Mouse (Mus musculus): ENCODE data around the gene Zfand6.

The Zfand6 gene

DNA sequence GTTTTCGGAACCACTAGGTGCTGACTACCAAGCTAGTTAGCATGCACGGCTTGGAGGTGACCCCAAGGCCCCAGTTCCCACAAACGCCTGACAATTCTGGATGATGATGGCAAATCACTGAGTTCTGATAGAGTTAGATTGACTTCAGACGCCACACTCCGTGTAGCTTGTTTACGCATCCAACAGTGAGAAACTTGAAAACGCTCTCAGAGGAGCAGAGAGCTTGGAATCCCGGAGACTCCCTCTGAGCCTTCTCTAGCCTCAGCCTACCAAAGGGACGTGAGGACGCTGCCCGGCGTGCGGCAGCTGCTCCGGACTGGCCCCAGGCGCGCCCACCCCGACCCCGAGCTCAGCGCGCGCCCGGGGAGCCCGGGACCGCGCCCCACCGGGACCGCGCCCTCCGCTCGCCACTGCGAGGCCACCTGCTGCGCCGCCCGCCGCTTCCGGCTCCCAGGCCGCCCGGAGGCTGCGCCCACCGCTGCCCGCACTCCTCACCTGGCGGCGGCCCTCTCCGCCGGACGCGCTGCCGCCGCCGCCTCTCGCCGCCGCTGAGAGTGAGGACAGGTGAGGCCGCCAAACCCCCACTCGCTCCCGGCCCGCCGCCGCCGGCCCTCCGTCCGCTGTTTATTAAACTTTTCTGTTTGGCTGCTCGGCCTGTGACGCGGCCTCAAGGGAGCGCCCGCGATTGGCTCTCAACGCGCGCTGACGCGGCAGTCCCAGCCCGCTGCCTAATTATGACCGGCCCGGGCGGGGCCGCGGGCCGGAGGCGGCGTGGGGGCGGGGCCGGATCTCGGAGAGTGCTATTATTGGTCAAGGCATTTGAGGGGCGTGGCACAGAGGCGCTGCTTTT is at the start of gene Zfand6:
Gene Zfand6 (minus strand): TSS at position 709 of the 850 bp plus-strand sequence.
- peak; percentile 88 to 90 for DNase-seq

DNA sequence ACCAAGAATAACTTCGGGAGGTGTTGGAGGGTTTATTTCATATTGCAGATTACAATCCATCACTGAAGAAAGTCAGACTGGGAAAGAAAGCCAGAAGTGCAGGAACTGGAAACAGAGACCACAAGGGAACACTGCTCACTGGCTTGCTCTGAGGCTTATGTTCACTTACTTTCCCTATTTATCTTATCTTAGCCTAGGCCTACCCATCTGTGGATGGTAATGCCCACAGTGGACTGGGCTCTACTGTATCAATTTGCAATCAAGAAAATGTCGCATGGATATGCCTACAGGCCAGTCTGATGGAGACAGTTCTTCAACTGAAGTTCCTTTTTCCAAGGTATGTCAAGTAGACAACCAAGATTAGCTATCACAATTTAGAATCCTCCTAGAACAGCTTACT is 47.0 kb upstream of the Zfand6 start:
- no peak for DNase-seq

DNA sequence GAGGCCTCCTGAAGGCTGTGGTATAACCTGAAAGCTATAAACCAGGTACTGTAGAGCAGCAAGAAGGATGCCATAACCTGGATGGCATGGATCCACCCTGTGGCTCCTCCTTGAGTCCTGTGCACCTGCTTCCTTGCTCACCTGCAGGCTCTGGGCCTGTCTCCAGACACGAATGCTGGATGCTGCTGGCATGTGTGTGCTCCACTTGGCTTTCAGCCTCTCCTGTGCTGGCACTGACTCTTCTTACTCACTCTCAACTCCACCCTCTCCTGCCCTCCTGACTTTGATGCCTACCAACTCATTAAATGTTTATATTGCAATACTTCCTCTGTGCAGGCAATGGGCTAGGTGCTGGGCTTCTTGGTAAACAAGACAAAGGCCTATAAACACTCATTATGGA is 43.3 kb upstream of the Zfand6 start:
- no peak for DNase-seq

DNA sequence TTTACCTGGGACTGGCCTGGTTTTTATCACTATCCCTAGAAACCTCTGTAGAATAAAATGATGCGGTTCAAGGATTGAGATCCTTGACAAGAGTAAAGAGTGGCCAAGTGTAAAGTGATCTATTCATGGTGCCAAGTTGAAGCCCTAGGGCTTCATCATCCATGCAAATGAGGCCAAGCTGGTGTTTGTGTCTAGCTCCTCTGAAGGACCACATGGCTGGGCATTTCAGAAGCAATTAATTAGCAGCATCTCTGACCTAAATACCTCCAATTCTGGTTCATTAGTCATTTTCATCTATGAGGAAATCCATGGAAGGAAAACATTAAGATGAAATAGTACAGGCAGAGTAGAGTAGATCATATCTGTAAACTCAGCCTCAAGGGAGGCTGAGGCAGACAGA is 42.3 kb upstream of the Zfand6 start:
- DNase-seq, result no peak

DNA sequence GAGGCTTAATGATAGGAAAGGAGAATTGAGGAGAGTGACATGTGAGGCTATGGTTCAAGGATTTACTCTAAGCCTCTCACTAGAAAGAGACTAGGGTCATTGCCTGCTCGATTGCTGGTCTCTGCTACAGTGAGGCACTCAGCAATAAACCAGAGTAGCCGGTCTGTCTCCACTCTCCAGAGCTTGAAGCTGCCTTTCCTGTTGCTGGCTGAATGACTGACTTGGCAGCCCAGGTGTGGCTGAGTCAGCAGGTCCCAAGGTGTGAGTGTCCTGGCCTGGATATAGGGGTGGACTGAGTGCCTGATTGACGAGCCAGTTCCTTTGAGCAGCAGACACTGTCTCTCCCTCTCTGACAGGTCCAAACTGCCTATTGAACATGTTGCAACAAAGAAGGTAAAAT is 41.3 kb upstream of the Zfand6 start:
- no peak for DNase-seq

DNA sequence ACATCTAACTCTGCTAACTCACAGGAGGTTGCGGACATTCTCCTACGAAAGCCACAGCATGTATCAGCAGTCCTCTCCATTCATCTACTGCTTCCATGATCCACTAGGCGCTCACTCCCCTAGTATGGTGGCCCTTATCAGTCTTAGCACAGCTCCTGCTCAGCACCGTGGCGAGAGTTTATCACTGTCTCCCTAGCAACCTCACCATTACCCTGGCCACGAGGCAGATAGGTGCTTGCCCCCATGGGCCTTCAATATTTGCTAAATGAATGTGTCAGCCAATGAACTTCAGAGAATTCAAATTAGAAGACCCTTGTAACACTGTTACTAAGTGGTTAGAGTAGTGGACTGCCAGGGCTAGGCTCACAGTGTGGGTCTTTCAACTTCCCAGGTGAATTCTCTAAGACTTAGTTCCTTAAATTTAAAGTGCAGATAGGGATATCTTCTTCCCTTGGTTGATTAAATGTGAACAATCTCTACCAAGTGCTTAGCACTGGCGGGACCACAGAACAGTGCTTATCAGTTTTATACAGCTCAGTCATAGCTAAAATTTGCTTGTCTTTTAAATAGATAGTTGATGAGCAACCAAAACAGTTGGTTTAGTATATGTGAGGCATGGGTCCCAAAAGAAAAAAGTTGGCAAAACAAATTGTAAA is 33.2 kb upstream of the Zfand6 start:
- no peak for DNase-seq

DNA sequence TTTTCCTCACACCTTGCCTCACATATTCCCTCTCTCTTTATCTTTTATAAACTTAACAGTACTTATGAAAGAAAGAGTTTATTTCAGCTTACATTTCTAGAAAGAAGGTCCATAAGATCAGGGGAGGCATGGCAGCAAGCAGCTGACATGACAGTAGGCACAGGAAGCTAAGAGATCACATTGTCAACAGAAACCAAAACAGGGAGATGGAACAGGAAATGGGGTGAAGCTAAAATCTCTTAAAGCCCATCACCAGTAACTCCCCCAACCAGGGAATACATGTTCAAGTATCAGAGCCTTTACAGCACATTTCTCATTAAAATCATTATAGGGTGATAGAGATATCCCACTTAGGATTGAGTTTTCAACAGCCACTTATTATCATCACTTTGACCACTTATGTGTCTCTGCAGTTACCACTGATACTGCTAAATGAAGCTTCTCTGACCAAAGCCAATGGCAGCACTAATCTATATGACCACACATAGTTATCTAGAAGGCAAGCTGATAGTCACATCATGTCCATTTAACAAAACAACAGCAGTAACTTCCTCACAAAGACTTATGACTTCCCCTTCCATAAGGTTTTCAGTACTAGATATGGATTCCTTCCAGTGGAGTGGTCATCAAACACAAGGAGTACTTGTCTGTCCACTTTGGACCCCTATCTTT is 20.7 kb upstream of the Zfand6 start:
- no peak for DNase-seq

DNA sequence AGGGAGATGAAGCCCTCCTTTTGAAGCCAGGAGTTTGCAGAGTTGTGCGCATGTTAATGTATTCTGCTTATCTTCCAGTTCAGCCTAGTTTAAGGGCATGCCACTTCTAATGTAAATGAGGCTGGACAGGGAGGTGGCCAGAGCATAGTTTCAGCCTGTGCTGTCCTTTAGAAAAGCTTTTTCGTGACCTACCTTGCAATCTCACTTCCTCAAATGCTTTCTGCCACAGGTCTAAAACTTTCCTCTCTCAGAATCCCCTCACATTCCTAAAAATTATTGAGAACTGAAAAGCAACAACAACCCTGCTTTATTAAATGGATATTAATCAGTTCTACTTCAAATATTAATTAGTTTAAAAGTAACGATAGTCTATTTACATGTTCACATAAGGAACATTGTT is 17.1 kb upstream of the Zfand6 start:
- no peak for DNase-seq

DNA sequence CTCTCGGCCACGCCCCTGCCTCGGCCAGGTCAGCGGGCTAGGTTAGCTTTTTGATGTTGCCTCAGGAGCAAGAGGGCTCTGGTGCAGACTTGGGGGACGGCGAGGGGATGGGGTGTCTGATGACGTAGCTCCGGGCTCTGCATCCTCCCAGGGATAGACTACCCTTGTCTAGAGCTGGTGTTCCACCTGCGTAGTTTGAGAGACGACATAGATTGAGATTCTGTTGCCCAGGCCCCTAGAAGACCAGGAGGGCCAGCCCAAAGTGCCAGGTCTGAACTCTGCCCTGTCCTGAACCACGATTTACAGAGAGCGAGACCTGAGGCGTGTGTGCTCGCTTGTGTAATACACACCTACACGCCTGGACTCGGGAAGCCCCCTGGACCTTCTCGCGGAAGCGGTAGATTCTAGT is 346 bp upstream of the Zfand6 start:
- DNase-seq, result no peak

DNA sequence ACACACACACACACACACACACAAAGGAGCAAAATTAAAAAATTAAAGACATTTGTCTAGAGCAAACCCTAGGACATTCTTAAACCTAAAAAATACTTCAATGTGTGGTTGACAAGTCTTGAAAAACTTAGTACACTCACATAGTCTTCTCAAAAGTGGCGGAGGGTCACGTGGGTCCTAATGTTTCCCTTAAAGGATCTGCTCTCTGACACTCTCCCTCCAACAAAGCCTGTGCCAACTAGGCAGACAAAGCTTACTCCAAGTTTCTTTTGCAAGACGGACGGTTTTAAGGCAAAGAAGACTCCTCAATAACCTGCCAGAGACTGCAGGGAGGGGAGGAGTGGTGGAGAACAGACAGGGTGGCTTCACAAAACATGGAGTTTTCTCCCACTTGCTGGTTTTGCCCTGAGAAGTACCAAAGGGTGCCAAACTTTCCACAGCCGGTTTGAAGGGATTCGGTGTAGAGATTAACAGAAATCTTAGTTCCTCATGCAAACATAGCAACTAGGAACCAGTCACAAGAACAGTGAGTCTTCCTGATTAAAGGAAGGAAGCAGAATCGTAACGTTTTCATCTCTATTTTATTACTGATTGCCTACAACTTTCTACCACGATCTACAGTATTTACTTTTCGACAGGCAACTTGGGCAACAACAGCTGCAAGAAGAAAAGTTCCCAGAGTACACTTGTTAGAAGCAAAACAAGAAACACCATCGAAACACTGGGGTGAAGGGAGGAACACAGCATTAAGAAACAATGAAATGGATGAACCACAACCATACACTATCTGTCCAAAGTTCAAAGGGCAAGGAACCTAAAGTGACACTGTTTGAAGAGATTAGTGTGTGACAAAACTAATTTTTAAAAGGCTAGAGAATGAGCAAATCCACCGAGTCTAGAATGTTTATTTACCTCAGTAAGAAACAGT is 1.8 kb downstream of the Zfand6 start:
- peak in 1 of 2 experiments; percentile 6 for DNase-seq

DNA sequence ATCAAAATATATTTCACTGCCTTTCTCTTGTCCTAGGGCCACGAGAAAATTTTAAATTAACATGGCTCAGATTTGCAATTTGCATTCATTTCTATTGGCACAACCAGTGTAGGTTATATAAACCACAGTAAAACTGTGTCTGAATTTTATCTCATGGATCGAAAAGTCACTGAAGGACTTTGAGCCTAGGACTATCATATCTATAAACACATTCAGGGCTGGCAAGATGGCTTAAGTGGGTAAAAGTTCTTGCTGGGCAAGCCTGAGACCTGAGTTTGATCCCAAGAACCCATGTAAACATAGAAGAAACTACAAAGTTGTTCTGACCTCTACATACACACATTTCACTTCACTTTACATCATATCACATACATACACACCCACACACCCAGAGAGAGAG is 3.4 kb downstream of the Zfand6 start:
- DNase-seq, result no peak

DNA sequence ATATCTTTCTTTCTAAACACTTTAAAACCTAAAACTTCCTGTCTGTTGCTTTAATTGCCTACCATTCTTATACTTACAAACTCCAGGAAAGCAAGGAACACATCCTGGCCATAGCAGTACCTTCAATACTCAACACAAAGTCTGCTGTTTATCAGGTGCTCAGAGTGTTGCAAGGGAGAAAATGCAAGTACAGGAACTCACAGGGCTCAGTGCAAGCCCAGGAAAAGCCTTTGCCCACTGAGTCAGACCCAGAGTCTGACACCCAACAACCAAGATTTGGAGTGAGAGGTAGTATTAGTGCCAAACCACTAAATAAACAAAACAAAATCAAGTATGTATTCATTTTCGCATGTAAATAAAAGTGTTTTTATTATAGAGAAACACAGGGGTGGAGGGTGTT is 5.1 kb downstream of the Zfand6 start:
- no peak for DNase-seq

DNA sequence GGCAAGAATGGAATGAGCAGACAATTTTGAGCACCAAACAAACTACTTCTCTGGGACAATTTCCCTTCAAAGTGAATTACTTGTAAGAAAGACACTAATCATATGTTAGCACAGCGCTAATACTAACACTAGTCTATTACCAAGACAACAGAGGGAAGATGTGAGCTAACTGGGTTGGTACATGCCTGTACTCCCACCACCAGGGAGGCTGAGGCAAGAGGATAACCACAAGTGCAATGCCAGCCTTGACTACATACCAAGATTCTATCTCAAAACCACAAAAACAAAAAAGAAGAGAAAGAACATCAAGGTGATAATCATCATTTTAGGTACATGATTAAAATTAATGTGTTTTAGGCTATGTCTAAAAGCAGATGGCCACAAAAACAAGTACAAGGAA is 8.2 kb downstream of the Zfand6 start:
- DNase-seq, result no peak

DNA sequence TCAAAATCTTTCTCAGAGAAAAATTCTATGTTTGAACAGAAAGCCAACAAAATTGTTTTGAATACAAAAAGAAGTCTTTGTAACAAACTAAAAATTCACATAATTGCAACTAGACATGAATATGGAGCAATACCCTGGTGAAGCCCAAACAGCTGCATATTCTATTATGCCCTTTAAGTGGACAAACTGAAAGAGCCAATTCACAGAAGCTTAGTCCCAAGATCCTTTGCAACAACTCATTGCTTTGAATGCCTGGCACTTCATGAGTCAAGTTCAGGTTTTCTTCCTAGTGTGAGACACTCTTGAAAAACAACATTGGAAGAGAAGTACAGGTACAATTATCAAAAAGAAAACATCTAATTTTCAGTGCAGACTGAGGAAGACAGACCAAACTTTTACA is 8.8 kb downstream of the Zfand6 start:
- no peak for DNase-seq

DNA sequence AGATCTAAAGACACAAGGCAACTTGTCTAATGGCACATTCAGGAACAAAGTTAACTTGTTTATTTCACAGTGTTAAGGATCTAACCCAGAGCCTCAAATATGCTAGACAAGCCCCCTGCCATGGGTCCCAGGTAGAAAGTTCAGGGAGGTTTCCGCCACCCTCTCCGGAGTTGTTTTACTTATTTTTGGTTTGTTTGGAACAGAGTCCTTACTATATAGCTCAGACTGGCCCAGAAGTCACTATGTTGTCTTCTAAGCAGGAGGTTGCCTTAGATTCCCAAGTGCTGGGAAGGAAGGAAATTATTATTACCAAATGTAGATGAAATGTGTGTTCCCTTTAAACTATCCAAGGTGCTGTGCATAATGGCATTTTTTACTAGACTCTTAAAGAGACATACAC is 9.7 kb downstream of the Zfand6 start:
- no peak for DNase-seq

DNA sequence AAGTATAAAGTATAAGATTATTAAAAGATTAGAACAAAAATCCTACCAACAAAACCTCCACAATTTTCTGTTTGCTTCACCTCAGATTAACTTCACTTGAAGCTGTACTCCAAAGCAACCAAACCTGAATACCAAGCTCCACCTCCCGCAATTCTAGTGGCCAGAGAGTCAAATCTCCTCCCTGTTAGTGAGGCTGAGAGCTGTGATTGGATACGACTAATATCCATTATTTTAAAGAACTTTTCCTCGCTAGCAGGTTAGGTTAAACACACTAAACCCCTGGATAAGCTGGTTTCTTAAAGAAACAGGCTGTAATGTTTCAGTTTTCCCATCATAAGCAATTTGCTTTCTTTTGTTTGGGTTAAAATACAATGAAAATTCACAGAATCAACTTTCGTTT is 10.5 kb downstream of the Zfand6 start:
- DNase-seq, result peak; percentile 28 to 64

DNA sequence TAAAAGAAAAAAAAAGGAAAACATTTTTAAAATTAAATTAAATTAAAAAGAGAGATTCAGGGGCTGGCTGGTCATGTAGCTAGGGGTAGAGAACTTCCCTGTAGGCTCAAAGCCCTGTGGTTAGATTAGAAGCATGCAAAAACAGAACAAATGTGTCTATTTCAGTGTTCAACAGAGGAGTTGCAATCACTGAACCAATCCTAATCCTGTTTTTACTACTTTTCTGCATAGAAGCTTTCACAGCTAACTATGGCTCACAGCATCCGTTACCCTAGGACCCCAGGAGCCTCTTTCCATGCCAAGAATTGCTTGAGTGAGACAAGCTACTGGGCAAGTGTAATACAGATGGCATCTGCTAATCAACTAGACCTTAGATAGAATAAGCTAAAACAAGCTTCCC is 16.7 kb downstream of the Zfand6 start:
- DNase-seq, result no peak

DNA sequence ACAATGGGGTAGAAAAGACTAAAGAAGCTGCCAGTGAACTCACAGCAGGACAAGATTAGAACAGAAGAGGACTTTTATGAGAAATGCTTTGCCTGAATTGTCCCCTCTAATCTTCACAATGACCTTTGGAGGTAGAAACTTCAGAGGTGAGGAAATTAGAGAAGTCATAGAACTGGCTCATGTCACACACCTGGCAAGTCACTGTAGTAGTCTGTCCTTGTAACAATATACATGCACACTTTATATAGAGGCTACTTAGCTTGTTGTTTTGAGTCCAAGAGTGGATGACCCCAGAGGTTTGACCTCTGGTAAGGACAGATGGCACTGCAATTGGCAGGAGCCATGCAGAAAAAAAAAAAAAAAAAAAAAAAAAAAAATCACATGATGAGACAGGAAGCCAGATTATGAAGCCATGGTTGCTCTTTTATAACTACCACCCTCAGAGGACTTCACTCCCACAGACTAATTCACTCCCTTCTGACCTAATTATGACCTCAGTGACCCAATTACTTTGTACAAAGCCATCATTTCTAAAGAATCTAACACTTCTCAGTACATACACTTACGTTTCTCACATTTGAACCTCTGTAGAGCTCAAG is 20.1 kb downstream of the Zfand6 start:
- no peak for DNase-seq

DNA sequence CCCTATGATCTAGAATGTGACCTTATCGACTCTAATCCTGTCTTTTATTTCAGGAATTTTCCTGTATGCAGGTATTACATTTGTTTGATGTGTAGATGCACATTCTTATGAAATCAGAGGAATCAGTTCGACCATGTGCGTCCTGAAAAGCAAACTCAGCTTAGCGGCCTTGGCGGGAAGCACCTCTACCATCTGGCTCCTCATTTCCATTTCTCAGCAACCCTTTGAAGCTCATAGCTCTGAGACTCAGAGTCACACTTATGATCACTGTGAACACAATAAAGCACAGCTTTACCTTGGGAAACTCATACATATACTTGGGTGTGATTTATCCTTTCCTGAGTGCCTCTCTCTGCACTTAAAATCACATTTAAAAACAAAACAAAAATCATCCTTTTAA is 21.8 kb downstream of the Zfand6 start:
- no peak for DNase-seq

DNA sequence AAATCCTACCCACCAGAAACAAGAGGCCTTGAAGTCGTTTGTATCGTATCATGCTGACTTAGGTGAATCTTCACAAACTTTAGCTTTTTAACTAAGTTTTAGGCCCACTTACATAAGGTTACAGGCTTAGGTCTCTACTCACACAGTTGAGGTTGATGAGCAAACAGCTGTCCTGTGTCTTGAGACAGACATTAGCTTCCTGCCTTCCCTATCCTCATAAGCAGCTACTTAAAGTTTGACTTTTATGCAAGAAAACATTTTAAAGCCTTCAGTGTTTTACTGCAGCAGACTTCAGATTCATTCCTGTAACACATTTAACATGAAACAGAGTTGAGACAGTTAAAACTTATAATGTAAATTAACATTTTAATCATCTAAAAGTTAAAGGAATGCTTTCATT is 37.0 kb downstream of the Zfand6 start:
- DNase-seq, result no peak

DNA sequence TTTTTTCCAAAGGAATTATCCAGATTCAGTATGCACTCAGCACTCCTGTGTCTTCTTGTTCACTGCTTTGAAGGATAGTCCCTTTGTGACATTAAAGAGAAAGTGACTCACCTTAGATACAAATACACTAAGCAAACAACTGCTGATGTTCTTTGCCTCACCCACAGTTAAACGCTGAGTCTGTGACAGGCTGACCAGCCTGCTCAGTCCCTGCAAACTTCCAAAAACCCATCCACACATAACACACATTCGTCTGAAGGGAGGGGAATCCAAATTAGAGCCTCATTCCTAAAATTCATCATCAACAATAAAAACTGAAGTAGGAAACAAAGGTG is 37.8 kb downstream of the Zfand6 start:
- DNase-seq, result no peak

DNA sequence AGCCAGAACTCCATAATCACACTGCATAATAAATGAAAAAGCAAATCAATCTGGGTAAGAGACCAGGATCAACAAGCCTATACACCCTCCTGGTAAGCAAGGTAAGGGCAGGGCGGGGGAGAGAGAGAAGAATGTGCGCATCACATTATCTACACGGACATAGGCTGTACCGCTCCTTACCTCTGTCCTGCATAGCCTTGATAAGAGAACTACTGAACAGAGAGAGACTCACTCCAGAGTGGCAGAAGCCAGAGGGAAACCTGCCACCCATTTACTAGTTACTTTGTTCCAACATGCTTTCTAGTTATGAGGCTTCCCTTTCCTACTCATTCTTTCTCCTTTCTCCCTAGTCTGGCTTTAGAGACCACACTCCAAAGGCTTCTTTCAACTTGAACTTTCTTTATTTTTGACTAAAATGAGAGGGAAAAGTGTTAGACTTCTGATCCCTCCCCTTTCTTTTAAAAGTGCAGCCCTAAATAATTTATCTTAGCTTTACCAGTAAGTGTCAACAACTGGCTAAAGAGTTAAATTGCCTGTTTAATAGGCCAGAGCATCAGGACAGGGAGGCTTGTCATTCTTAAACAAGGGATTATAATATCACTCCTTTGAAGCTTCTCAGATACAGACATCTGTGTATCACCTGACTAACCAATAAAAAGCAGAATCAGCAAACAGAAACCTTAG is 38.3 kb downstream of the Zfand6 start:
- no peak for DNase-seq

Data from thymus, adult 18-20 months (tissue).